Mouse (Mus musculus): ENCODE data around the gene Mettl6. TPM values are rescaled to one million over a fixed set of nuclear protein-coding genes. Genes with fewer than 3 reads are reported as not detected.

Gene Mettl6
- total RNA-seq (2021) = 10 to 100 TPM in 1 of 2 experiments, 1 to 10 TPM in 1; 9.5 to 10.6 TPM
- long read RNA-seq, experiment 1, transcript Mettl6-201 (6 exons, 3,946 nt) = major isoform, 8 of 17 reads
- long read RNA-seq, experiment 1, partial matches to known transcripts = 0 of 17 reads
- long read RNA-seq, experiment 1, other reads (novel, unspliced or antisense) = 8 of 17 reads
- long read RNA-seq, experiment 2, transcript Mettl6-201 (6 exons, 3,946 nt) = major isoform, 13 of 17 reads
- long read RNA-seq, experiment 2, partial matches to known transcripts = 1 of 17 reads
- long read RNA-seq, experiment 2, other reads (novel, unspliced or antisense) = 1 of 17 reads

GRCm38 (mm10) chr14:31494975-31495455 is at the start of gene Mettl6:
Gene Mettl6 (minus strand): TSS chr14:31495040.
- peak; percentile 92 for DNase-seq
- intact Hi-C loops (cut with DNase I; ENCODE audit: low total_unique reads) = no loop called here

GRCm38 (mm10) chr14:31543885-31544442 is 49.1 kb upstream of the Mettl6 start:
- DNase-seq = no peak
- intact Hi-C loops (cut with DNase I; ENCODE audit: low total_unique reads) = no loop called here

GRCm38 (mm10) chr14:31537298-31537697 is 42.5 kb upstream of the Mettl6 start:
- intact Hi-C loops (cut with DNase I; ENCODE audit: low total_unique reads) = no loop called here
- DNase-seq = peak; percentile 50

- DNase-seq = no peak
- intact Hi-C loops (cut with DNase I; ENCODE audit: low total_unique reads) = no loop called here
Observed at GRCm38 (mm10) chr14:31532656-31533055, 37.8 kb upstream of the Mettl6 start.

GRCm38 (mm10) chr14:31531506-31532148 is 36.8 kb upstream of the Mettl6 start:
- intact Hi-C loops (cut with DNase I; ENCODE audit: low total_unique reads) = no loop called here

GRCm38 (mm10) chr14:31530847-31531246 is 36.0 kb upstream of the Mettl6 start:
- intact Hi-C loops (cut with DNase I; ENCODE audit: low total_unique reads) = no loop called here
- no peak for DNase-seq

More at GRCm38 (mm10) chr14:31531506-31532148, 36.8 kb upstream of the Mettl6 start:
- peak; percentile 20 for DNase-seq

GRCm38 (mm10) chr14:31525040-31525810 is 30.4 kb upstream of the Mettl6 start:
- no peak for DNase-seq
- intact Hi-C loops (cut with DNase I; ENCODE audit: low total_unique reads) = no loop called here

- DNase-seq = no peak
- intact Hi-C loops (cut with DNase I; ENCODE audit: low total_unique reads) = loop anchor here (2.0 kb wide), 1 partner anchor 83 kb away; no protein-coding TSS in a partner anchor
Observed at GRCm38 (mm10) chr14:31521318-31521717, 26.5 kb upstream of the Mettl6 start.

- no peak for DNase-seq
- intact Hi-C loops (cut with DNase I; ENCODE audit: low total_unique reads) = no loop called here
Observed at GRCm38 (mm10) chr14:31519165-31519564, 24.3 kb upstream of the Mettl6 start.

GRCm38 (mm10) chr14:31515895-31516294 is 21.1 kb upstream of the Mettl6 start:
- intact Hi-C loops (cut with DNase I; ENCODE audit: low total_unique reads) = no loop called here
- no peak for DNase-seq

GRCm38 (mm10) chr14:31510322-31510721 is 15.5 kb upstream of the Mettl6 start:
- intact Hi-C loops (cut with DNase I; ENCODE audit: low total_unique reads) = no loop called here
- DNase-seq = no peak

- peak; percentile 46 for DNase-seq
Observed at GRCm38 (mm10) chr14:31509911-31510310, 15.1 kb upstream of the Mettl6 start.

GRCm38 (mm10) chr14:31506456-31506855 is 11.6 kb upstream of the Mettl6 start:
- DNase-seq = no peak
- intact Hi-C loops (cut with DNase I; ENCODE audit: low total_unique reads) = no loop called here

More at GRCm38 (mm10) chr14:31509911-31510310, 15.1 kb upstream of the Mettl6 start:
- intact Hi-C loops (cut with DNase I; ENCODE audit: low total_unique reads) = no loop called here

GRCm38 (mm10) chr14:31503406-31503805 is 8.6 kb upstream of the Mettl6 start:
- peak; percentile 70 for DNase-seq
- intact Hi-C loops (cut with DNase I; ENCODE audit: low total_unique reads) = no loop called here

GRCm38 (mm10) chr14:31499526-31499925 is 4.7 kb upstream of the Mettl6 start:
- no peak for DNase-seq
- intact Hi-C loops (cut with DNase I; ENCODE audit: low total_unique reads) = no loop called here

- DNase-seq = no peak
- intact Hi-C loops (cut with DNase I; ENCODE audit: low total_unique reads) = no loop called here
Observed at GRCm38 (mm10) chr14:31496241-31496646, 1.4 kb upstream of the Mettl6 start.

GRCm38 (mm10) chr14:31495538-31495937 is 698 bp upstream of the Mettl6 start:
- DNase-seq = no peak
- intact Hi-C loops (cut with DNase I; ENCODE audit: low total_unique reads) = no loop called here

GRCm38 (mm10) chr14:31494349-31494974 is 378 bp downstream of the Mettl6 start, which contains the start of gene Eaf1:
Gene Eaf1 (plus strand): TSS chr14:31494399.
- intact Hi-C loops (cut with DNase I; ENCODE audit: low total_unique reads) = no loop called here
- DNase-seq = peak; percentile 38

GRCm38 (mm10) chr14:31493901-31494300 is 939 bp downstream of the Mettl6 start:
- no peak for DNase-seq
- intact Hi-C loops (cut with DNase I; ENCODE audit: low total_unique reads) = no loop called here

Data from gastrocnemius, postnatal 14 days (tissue).